Mouse (Mus musculus) hematopoietic multipotent progenitor cell, adult 10-12 weeks (in vitro differentiated cells): ENCODE results near the gene 4921511M17Rik. TPM values are rescaled to one million over a fixed set of nuclear protein-coding genes. Genes with fewer than 3 reads are reported as not detected.

Experiments used
- polyA plus RNA-seq: library from polyadenylated mRNA; stranded (reverse); fragments of >175 nt; gene quantifications from 2 replicates; pipeline ENCODE4 v1.2.3, GENCODE M21; 2012; ENCODE audit warnings: low replicate concordance

4921511M17Rik gene
- not detected in 2 replicates for polyA plus RNA-seq

GRCm38 (mm10) chrX:154033727-154034126 is at the start of gene 4921511M17Rik:
TSS of gene 4921511M17Rik (minus strand) at chrX:154033827.

GRCm38 (mm10) chrX:154054939-154055338 is 21.3 kb upstream of the 4921511M17Rik start, which contains the start of gene Gm10057:
TSS of gene Gm10057 (minus strand) at chrX:154055039.

DNA sequence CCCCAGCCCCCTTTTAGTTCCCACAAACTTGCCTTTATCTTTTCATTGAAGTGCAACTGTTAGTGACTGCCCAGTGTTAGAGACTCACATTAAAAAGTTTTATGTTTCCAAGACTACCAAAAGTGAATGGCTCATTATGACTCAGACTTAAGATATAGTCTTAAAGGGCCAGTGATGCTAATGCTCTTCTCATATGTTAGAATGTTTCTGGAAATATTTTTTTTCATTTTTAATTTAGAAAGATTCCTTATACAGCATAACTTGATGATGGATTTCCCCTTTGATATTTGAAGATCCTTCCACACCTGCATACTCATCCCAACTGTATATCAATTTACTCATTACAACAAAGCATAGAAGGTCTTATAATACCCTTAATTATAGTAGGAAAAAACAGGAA is 21.1 kb downstream of the 4921511M17Rik start, which contains the start of gene Samt1:
Gene Samt1, minus strand, starts transcription at position 101 of the 400 bp plus-strand sequence.

Other genes with a start within 250 kb of the 4921511M17Rik start
- 0.13 and 0.38 TPM in 2 replicates for gene Spin2c, start 201.6 kb downstream of the 4921511M17Rik start, polyA plus RNA-seq
- not detected in 2 replicates for gene Samt1, start 21.2 kb downstream of the 4921511M17Rik start, polyA plus RNA-seq
- gene Gm10057, start 21.2 kb upstream of the 4921511M17Rik start, polyA plus RNA-seq, result not detected in 2 replicates
- not detected in 2 replicates for gene Gm15140, start 86.9 kb upstream of the 4921511M17Rik start, polyA plus RNA-seq